Mouse (Mus musculus) left cerebral cortex, adult 18-20 months (tissue): ENCODE measurements at regions not wholly inside any gene's neighbourhood (a gene's known extent, or its start where the extent isn't known, plus 50 kb on each side); places are given as distances from the start of the nearest gene placed in this dataset.

Source experiments
- DNase-seq, 2 experiments: peaks; one replicate each; pipeline ENCODE4 v3.0.0; 2021 to 2022; ENCODE audit warnings: low spot score in 2 of 2, mixed read lengths in 1 of 2

DNA sequence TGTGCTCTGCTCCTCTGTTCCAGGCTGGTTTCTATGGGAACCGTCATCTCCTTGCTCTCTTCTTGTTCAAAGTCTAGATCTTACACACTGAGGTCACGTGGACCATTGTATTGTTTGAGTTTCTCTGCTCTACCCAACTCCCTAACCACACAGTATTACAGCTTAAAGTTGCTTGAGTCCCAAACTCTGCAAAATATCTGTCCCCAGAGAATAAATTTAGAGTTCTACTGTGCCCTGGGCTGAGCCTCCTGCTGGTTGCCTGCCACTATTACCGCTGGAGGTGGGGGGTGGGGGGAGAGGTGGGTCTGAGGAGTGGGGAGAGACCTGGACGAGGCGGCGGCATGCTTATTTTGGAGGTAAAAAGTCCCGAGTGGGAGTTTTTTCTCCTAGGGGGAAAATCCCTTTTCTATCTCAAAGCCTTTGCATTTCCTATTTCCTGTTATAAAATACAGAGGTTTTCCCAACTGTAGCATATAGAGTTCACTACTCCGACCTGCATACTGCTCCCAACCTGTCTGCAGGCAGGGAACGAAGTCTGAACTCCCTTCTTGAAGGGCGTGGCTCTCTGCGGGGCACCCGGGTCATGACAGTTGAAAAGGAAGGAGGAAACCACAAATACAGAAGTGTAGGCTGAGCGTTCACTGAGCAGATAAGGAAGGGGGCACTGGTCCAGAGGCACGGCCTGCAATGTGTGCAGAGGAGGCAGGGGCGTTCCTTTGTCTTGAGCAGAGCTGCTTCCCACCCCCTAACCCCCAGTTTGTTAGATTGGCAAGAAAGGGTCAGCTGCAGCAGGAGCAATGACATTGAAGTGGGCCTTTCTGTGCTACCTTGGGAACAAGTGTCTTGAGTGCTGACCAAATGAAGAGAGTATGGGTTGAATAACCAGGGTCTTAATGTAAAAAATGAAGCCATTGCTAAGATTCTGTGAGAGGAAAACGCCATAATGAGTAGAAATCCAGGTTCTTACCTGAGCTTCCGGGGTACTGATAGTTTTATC is 188.7 kb downstream of the Akap7 start:
- DNase-seq, result no peak

DNA sequence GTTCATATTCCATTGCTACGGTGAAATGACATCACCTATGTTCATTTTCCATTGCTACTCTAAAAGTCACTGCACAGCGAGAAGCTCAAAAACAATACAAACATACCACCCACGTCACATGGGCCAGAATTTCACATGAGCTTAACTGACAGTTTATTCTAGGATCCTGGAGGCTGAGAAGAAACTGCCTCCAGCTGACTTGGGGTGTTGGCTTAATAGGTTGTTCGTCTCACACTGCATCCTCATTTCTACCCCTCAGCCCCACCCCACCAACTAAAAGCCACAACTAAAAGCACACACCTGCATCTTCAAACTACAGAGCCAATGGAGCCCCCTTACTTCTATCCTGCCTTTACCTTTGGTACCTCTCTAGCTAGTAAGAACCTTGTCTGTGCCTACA is 187.0 kb upstream of the Arg1 start:
- no peak for DNase-seq

DNA sequence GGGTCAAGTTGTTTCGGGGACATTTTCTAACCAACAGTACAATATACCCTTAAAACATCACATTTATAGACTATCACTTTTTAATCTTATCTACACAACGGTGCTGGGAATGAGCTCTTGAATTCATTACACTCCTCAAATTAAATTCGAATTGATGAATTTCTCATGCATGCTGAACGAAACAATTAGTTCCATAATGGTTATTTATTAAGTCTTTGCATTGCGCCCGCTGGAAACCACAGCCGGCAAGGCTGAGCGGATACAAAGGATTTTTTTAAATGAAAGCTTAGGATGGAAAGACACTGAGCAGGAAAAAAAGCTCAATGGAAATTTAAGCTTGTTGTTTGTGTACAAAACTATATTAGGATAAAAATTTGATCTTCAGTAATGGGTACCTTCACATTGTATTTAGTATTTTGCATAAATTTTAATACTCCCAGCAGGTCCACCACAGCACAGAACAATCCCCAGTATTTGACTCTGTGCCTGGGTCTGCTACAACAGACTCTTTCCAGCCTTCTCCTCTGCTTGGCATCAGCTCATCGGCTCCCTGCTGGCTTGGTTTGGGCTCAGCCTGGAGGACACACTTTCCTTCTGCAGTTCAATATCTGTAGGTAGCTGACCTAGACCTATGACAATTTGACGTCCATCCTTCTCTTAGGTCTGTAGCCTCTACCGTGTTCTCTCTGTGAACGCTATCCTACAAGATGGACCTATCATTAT is 185.3 kb upstream of the Arg1 start:
- DNase-seq, result no peak

DNA sequence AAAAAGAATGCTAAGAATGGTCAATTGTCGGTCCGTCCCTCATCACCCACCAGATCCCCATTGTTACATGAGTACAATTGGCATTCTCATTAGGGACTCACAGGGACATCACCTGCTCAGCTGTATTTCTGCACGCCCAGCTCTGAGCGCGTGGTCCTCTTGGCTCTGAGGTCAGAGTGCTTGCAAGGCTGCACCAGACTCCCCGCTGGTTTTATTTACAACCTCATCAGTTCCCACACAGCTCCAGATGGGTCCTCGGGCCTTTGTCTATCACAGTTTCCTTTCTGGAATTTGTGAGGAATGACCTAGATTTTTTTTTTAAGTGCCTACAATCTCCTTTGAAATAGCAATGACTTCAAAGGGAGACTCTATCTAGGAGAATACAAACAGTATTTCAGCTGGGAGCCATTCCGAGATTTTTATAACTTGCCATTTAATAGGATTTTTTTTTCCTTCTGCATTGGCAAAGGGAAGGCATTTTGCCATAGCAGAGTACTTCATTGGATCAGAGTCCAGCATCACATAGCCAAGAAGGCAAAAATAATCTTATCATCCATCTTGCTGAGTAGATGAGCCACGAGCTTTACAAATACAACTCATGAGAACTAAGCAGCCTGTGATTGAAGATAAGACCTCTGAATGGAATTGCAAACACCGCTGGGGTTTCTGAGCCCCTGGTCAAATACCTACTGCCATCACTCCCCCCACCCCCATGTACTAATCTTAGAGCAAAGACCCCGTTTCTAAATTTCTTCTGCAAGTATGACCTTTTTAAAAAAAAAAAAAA is 184.5 kb upstream of the Arg1 start:
- DNase-seq, result peak; percentile 9 to 41

DNA sequence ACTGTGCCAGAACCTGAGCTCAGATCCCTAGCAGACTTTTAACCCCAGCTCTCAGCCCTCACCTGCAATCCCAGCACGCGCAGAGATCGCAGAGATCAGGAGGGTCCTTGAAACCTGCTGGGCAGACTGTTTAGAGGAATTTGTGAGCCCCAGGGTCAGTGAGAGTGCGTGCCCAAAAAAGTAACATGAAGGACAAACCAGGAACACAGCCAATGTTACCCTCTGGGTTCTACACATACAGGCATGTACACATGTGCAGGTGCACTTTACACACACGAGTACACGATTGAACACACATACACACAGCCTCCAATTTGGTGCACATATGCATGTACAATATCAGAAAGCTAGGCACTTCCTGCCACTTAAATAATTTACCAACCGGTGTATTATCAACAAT is 183.9 kb upstream of the Arg1 start:
- no peak for DNase-seq

DNA sequence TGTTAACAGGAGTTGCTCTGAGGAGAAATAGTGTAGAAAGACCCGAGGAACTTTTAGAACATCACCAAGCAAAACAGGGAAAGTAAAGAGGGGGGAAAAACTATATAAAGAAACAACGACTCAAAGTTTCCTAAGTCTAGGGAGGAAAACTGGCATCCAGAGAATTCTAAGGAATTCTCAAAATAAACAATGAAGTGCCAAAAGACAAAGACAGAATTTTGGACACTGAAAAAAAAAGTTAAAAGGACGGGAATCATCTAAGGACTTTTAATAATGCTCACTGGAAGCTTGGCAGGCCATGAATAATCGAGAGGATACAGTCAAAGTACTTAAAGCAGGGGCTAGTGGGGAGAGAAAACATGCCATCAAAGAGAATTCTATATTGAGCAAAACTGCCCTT is 170.8 kb upstream of the Arg1 start:
- DNase-seq, result no peak

DNA sequence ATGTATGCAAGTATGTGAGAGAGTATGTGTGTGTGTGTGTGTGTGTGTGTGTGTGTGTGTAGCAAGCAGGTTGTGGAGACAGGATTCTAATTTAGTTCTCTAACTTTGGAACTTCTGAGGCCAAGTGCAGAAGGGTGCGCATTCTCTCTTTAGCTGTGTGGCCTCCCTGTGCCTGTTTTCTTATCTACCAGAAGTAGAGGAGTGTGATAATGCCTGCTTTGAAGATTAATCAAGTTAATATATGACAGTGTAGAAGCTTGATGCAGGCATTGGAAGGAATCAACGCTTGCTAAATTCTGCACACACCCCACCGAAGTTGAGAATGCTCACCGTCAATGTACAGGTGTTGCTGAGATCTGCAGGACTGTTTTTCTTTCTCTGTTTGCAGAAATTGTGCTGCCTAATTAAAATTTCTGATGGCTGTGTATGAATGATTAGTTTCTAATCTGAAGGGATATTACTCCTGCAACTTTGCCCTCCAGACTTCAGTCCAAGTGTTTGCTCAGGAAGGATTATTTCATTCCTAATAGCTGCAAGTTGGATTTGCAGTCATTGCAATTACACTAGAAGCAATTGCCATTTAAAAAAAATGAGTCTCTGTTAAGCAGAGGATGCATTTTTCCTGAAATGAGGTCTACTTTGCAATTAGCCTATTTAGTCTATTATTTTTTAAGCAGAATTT is 162.6 kb upstream of the Arg1 start:
- DNase-seq, result no peak

DNA sequence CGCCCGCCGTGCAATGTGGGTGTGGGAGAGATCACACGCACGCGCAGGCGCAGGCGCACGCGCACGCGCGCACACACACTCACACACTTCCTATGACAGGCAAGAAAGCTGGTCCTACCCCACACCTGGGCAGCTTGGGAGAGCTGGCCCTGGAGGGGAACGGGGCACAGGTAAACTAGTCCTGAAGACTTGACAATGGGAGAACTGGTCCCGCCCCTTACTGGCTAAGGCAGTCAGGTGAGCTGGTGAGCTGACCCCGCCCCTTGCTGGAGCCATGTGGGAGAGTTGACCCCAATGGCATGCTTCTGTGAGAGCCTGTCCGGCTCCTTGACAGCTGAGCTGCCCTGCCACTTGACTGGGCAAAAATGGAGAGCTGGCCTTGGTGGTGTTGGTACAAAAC is 159.5 kb upstream of the Arg1 start:
- no peak for DNase-seq

DNA sequence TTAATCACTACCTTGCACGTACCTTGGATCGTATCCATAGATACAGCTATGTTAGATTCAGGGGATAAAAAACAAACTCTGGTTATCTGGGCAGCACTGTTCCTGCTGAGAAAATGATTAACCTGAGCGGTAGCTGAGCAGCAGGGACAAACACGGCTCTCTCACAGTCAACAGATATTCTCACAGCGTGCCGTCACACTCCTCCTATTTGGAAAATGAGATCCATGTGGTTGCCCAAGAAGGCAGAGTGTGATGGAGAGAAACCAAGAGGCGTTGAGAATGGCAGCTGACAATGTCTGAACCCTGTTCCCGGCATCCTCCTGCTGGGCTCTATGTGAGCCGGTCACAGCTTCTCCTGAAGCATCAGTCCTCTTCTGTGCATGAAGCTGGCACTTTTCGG is 155.6 kb upstream of the Arg1 start:
- DNase-seq, result no peak

DNA sequence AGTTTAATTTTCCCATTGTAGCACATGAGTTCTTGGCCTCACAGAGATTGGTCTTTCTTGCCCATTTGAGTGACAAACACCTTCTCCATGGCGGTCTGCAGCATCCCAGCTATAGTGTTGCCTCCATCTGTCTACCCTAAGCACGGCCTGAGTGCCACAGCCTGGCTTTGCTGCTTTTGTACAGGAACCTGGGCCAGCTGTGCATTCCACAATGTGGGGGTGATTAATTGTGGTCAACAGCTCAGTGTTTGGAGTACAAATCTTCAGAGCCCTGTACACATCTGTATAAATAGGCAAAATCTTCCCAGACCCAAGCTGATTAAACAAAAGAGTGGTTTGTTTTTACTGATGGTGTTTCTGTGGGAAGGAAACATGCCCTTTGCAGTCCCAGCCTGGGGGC is 145.3 kb upstream of the Arg1 start:
- no peak for DNase-seq

DNA sequence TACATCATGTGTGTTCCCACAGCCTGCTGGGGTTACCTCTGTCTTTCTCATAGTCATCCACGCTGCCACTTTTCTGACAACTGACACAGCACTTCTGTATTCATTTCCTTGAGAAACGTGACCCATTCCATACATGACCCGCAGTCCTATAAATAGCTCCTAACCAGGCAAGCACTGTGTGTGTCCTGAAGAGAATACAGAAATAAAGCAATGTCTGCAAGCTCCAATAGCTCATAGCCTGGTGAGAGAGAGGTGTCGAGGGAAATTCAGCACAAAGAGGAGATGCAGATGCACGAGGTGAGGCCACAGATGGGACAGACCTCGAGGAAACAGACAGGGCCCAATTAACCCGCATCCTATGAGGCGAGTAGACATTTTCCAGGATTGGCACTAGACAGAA is 141.0 kb upstream of the Arg1 start:
- no peak for DNase-seq

DNA sequence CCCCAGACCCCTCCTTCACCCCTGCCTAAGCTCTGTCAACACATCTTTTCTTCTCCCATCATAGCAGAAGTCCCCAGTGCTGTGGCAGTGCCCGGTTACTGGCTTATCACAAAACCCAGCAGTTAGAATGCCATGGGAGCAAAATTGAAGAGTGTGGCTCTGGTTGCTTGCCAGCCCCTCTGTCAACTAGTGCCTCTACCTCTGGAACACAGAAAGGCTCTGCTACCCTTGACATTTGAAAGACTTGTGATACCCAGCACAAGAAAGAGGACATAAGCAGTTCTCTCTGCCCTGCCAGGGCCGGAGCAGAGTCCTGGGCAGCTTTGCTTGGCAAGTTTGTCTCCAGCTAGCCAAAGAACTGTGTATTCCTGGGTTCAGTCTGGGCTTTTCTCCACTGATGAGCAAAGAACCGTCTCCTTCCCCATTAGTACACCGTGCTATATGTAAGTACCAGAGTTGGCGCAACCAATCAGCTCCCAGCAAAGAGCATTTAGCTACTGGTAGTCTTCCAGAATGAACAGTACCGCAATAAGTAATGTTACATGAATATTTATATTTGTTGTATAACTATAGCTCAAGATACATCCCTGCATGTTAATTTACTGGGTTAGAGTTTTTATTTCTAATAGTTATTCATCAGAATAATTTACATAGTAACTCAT is 137.5 kb upstream of the Arg1 start:
- DNase-seq, result no peak

DNA sequence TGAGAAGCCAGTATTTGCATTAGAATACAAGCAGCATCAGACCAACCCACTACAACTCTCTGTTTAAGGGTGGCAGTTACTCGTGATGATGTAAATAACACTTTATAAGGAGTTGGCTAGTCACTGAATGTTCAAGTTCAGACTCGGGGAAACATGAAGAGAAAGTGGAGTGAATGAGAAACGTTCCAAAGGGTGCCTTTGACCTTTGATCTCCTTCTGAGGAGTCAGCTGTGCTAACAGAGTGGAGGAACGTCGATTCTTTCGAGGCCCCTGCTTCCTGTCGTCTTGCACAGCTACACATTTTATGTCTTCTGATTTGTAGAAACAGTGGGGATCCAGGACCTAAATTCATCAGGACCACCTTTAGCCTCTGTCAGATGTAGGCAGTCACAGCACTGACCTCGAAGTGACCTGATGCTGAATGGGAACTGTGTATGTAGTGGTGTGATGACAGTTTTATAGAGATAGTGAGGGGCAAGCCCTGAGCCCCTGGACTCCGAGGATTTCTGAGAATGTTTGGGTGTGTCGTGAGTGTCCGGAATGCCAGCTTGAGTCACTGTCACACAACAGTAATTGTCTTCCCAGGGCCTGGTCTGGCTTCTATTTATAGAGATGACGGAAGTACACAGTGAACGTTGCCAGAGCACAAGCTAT is 134.2 kb upstream of the Arg1 start:
- no peak for DNase-seq

DNA sequence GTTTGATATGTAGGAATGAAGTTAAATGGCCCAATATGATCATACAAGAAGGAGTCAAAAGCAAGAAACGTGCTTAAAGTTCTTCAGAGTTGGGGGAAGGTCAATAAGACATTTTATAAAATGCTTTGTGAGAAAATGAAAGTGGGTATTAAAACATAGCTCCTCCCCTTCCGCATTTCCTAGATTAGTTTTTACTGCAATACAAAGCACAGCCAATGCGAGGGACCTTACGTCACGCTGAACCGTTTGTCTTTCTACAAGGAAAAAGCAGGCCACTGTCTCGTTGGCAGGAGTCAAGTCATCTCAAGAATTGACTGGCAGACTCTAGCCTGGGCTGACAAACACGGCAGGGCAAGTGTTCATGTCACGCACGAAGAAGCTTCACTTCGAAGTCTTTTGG is 131.4 kb upstream of the Arg1 start:
- DNase-seq, result no peak

DNA sequence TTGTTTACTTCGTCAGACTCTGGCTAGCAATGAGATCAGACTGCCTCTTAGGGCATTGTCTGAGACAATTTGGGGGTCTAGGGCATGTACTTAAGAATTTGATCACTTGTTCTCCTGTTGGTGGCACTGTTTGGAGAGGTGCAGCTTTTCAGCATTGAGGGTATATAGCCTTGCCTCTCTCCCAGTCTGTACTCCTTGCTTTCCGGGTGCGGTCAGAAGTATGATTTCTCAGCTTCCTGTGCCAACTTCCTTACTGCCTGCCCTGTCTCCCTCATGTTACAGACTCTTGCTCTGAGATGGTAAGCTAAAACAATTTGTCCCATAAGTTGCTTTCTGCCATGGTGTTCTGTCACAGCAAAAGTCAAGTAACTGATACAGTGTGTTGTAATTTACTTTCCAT is 124.7 kb upstream of the Arg1 start:
- no peak for DNase-seq

DNA sequence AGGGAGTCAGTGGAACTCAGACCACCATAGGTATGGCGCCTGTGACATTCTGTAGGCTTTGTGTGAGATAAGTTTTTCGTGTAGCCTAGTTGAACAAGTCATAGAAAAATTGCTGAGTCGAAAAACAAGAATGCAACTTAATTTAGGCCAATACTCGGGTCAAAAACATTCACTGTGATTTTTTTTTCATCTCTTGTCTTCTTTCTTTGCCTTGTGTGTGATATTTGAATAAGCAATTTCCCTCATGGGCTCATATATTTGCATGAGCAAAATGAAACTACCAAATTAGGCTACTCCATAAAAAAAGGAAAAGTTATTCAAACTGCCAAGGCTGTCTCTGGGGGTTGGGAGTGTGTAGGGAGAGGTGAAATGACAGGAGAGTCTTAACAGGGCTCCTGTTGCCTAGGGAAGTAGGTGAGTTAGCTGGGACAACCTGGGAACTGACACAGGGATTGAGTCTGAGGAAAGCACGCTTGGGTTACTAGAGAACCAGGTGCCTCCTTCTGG is 124.1 kb upstream of the Arg1 start:
- no peak for DNase-seq

DNA sequence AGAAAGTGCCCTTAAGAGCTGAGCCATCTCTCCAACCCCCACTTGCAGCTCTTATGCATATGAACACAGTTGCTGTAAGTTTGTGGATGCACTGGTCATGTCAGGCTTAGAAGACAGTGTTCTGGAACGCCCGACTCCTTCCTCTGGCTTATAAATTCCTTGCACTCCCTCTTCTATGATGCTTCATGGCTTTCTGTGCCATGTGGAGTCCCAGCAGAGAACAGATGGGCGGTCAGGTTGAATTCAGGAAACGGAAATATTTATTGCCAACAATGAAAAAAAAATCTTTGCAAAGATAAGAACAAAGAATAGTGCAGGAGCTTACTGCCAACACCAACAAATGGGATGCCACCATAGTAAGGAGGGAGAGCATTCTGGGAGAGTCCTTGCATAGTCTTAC is 113.9 kb upstream of the Arg1 start:
- no peak for DNase-seq

DNA sequence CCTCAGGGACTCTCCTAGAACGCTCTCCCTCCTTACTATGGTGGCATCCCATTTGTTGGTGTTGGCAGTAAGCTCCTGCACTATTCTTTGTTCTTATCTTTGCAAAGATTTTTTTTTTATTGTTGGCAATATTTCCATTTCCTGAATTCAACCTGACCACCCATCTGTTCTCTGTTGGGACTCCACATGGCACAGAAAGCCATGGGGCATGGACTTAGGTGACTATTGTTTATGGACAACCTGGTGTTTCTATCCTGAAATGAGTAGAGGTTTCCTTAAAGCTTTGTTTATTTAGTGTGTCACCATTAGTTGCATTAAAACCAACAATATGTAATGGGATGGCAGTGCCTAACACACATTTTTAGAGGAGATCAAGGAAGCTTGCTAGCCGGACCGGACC is 112.6 kb upstream of the Arg1 start:
- no peak for DNase-seq

DNA sequence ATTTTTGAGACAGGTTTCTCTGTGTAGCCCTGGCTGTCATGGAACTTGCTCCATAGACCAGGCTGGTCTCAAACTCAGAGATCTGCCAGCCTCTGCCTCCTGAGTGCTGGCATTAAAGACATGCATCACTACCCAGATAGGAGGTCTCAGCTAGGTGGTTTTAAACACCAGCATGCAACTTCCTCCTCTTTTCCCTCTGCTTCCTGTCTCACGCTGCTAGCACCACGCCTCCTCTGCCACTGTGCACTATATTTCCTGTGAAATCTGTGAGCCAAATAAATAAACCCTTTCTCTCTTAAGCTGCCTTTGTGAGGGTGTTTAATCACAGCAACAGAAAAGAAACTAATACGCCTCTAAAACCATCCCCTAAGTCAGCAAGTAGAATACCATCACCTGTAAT is 109.6 kb upstream of the Arg1 start:
- DNase-seq, result no peak

DNA sequence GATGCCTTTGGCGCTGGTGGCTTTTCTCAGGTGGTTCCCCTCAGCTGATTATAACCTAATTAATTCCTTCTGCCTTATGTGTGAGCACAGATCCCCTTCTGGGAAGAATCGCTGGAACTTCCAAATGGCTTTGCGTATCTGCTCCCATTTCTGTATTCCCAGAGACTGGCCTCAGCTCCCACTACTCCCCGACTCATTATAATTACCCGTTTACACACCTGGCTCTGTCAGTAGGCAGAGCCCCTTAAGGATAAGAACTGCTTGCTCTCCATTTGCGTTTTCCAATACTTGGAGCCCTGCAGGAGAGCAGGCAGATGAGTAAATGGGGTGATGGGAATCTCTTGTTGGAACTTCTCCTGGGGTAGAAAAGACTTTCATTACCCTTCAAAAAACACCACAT is 108.1 kb upstream of the Arg1 start:
- no peak for DNase-seq
